Mouse (Mus musculus) heart, postnatal 0 days (tissue): ENCODE results near the gene Sel1l.

ENCODE experiments used
- CTCF ChIP-seq: IDR thresholded peaks from 2 replicates; pipeline ENCODE4 v1.5.1; 2016; ENCODE audit warnings: antibody characterized with exemption, control low read depth, low read depth
- EP300 ChIP-seq: IDR thresholded peaks from 2 replicates; pipeline ENCODE4 v1.6.1; 2016; ENCODE audit warnings: antibody characterized with exemption, low read depth

GRCm38 (mm10) chr12:91815552-91815951 lies 33.4 kb downstream of the Sel1l start:
- TF ChIP-seq EP300 (no peak), CTCF (no peak)
